Mouse (Mus musculus) duodenum, adult 2 months (tissue): ENCODE results near the gene Psg26. TPM values are rescaled to one million over a fixed set of nuclear protein-coding genes. Genes with fewer than 3 reads are reported as not detected.

ENCODE experiments used
- polyA plus RNA-seq: library from polyadenylated mRNA; depleted of rRNA; stranded (reverse); fragments of >200 nt; gene quantifications from 2 replicates; pipeline ENCODE4 v1.2.3, GENCODE M21; 2012; ENCODE audit warnings: low replicate concordance; rRNA removed

Gene Psg26
- not detected in 2 replicates for polyA plus RNA-seq

DNA sequence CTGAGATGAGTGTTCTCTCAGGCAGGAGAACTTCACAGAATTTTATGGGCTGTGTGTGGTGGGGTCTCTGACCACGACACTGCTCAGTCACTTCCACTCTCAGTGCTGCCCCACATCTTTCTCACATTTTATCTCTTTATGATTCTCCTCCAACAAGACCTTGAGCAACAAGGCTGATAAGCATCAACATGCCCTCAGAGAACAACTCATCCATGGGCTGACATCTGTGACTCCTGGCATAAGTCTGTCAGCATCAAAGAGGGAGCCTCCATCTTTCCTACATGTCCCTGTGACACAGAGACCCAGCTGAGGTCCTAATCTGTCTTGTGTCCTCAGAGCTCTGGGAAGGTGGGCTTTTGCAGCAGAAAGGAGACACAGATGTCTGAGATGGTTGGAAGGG is at the start of gene Psg26:
Gene Psg26, minus strand, starts transcription at position 101 of the 400 bp plus-strand sequence.

DNA sequence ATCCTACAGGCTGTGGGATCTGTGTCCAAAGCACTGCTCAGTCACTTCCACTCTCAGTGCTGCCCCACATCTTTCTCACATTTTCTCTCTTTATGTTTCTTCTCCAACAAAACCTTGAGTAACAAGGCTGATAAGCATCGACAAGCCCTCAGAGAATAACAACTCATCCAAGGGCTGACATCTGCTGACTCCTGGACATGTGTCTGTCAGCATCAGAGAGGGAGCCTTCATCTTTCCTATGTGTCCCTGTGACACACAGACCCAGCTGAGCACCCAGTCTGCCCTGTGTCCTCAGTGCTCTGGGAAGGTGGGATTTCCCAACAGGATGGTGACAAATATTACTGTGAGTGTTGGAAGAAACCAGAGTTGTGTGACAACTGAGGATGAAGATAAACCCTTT is 48.2 kb upstream of the Psg26 start, which contains the start of gene Psg25:
Gene Psg25, minus strand, starts transcription at position 101 of the 400 bp plus-strand sequence.

DNA sequence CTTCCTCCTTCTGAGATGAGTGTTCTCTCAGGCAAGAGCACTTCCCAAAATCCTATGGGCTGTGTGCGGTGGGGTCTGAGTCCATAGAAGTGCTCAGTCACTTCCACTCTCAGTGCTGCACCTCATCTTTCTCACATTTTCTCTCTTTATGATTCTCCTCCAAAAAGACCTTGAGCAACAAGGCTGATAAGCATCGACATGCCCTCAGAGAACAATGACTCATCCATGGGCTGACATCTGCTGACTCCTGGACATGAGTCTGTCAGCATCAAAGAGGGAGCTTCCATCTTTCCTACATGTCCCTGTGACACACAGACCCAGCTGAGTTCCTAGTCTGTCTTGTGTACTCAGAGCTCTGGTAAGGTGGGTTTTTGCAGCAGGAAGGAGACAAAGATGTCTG is 52.0 kb downstream of the Psg26 start, which contains the start of gene Psg28:
Gene Psg28, minus strand, starts transcription at position 101 of the 400 bp plus-strand sequence.

Other genes with a start within 250 kb of the Psg26 start
- gene Mill1, start 238.8 kb downstream of the Psg26 start, polyA plus RNA-seq = not detected in 2 replicates
- not detected in 2 replicates for gene Psg18, start 129.2 kb downstream of the Psg26 start, polyA plus RNA-seq
- not detected in 2 replicates for gene Psg28, start 52.1 kb downstream of the Psg26 start, polyA plus RNA-seq
- gene Psg25, start 48.1 kb upstream of the Psg26 start, polyA plus RNA-seq = 0.23 and 0.32 TPM in 2 replicates
- gene Psg27, start 83.1 kb upstream of the Psg26 start, polyA plus RNA-seq = 0.13 TPM in 1 of 2 replicates, not detected in the other
- not detected in 2 replicates for gene Psg23, start 132.3 kb upstream of the Psg26 start, polyA plus RNA-seq
- not detected in 2 replicates for gene Psg21, start 172.5 kb upstream of the Psg26 start, polyA plus RNA-seq
- not detected in 2 replicates for gene Psg20, start 202.0 kb upstream of the Psg26 start, polyA plus RNA-seq
- 0.07 TPM in 1 of 2 replicates, not detected in the other for gene Psg22, start 233.9 kb upstream of the Psg26 start, polyA plus RNA-seq